Mouse (Mus musculus) lung, postnatal 0 days (tissue): ENCODE results near the gene Foxb1.

ENCODE experiments used
- CTCF ChIP-seq: IDR thresholded peaks from 2 replicates; pipeline ENCODE4 v1.5.1; 2016; ENCODE audit warnings: antibody characterized with exemption, mild to moderate bottlenecking
- EP300 ChIP-seq: IDR thresholded peaks from 2 replicates; pipeline ENCODE4 v1.6.1; 2016; ENCODE audit warnings: antibody characterized with exemption, mild to moderate bottlenecking, control low read depth

DNA sequence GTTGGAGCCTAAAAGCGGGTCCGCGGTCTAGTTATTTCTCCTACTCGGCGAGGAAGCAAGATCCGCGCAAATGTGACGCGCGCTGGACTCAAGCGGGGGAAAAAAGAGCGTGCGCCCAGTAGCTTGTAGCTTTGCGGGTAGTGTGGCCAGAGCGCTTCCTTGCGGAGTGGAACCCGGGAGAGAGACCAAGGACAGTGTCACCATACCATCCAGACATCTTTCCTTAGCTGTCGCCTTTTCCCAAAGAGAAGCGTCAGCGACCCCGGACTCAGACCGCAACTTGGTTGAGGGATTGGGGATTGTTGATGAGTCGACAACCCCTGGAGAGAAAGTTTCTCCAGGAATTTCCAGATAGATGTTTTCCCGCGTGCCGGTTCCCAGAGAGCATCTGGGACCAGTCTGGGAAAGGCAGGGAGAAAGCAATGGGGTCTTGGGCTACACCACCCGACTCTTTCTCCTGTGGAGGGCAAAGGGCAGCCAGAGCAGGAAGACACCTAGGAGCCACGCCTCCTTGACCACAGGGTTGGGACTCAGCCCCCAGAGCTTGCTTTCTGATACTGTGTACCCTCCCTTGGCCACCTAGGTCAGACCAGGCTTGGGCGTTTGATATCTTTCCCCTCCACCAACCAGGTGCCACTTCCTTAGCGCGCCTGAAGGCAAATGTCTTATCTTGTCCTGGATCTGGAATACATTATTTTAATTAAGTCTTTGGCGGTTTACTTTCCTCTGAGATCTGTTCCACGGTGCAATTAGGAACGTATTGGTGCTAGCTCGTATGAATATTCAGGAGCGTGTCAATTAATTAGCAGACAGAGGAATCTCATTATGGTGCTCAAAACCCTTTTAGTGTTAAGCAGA lies 8.6 kb upstream of the Foxb1 start:
- TF ChIP-seq CTCF (no peak), EP300 (no peak)
